Mouse (Mus musculus): ENCODE results near the gene Fbxl4.
"Not testable (repeated sequence)": the region's sequence is repeated elsewhere in the genome, so short reads cannot be mapped to it uniquely, and the experiment has no call there.

The Fbxl4 gene

GRCm38 (mm10) chr4:22357266-22357930 lies at the start of gene Fbxl4:
Fbxl4 (plus strand) TSS chr4:22357543.
- peak; percentile 36 for DNase-seq (ENCODE audit: low read depth)

GRCm38 (mm10) chr4:22314564-22314963 lies 42.8 kb upstream of the Fbxl4 start:
- DNase-seq (ENCODE audit: low read depth), result no peak

GRCm38 (mm10) chr4:22342816-22343573 lies 14.3 kb upstream of the Fbxl4 start:
- DNase-seq (ENCODE audit: low read depth), result no peak

GRCm38 (mm10) chr4:22349086-22349485 lies 8.3 kb upstream of the Fbxl4 start:
- DNase-seq (ENCODE audit: low read depth), result not testable (repeated sequence)

GRCm38 (mm10) chr4:22357931-22358300 lies 573 bp downstream of the Fbxl4 start:
- peak; percentile 12 for DNase-seq (ENCODE audit: low read depth)

- DNase-seq (ENCODE audit: low read depth), result no peak
These were observed 1.1 kb downstream of the Fbxl4 start for GRCm38 (mm10) chr4:22358487-22358886.

GRCm38 (mm10) chr4:22367368-22367767 lies 10.0 kb downstream of the Fbxl4 start:
- DNase-seq (ENCODE audit: low read depth), result no peak

- no peak for DNase-seq (ENCODE audit: low read depth)
These were observed 21.2 kb downstream of the Fbxl4 start for GRCm38 (mm10) chr4:22378516-22378915.

GRCm38 (mm10) chr4:22380646-22381045 lies 23.3 kb downstream of the Fbxl4 start:
- DNase-seq (ENCODE audit: low read depth), result no peak

GRCm38 (mm10) chr4:22383528-22384265 lies 26.4 kb downstream of the Fbxl4 start:
- no peak for DNase-seq (ENCODE audit: low read depth)

GRCm38 (mm10) chr4:22390045-22390444 lies 32.7 kb downstream of the Fbxl4 start:
- no peak for DNase-seq (ENCODE audit: low read depth)

GRCm38 (mm10) chr4:22392777-22393473 lies 35.6 kb downstream of the Fbxl4 start:
- DNase-seq (ENCODE audit: low read depth), result no peak

- DNase-seq (ENCODE audit: low read depth), result no peak
These were observed 38.1 kb downstream of the Fbxl4 start for GRCm38 (mm10) chr4:22395404-22395803.

GRCm38 (mm10) chr4:22396484-22397000 lies 39.2 kb downstream of the Fbxl4 start:
- no peak for DNase-seq (ENCODE audit: low read depth)

GRCm38 (mm10) chr4:22397003-22397402 lies 39.7 kb downstream of the Fbxl4 start:
- DNase-seq (ENCODE audit: low read depth), result no peak

- no peak for DNase-seq (ENCODE audit: low read depth)
These were observed 44.7 kb downstream of the Fbxl4 start for GRCm38 (mm10) chr4:22402032-22402431.

GRCm38 (mm10) chr4:22402930-22403329 lies 45.6 kb downstream of the Fbxl4 start:
- no peak for DNase-seq (ENCODE audit: low read depth)

GRCm38 (mm10) chr4:22420627-22421026 lies 63.3 kb downstream of the Fbxl4 start:
- DNase-seq (ENCODE audit: low read depth), result peak; percentile 56

GRCm38 (mm10) chr4:22422400-22422799 lies 65.1 kb downstream of the Fbxl4 start:
- DNase-seq (ENCODE audit: low read depth), result no peak

- no peak for DNase-seq (ENCODE audit: low read depth)
These were observed 70.8 kb downstream of the Fbxl4 start for GRCm38 (mm10) chr4:22428150-22428549.

GRCm38 (mm10) chr4:22469575-22469974 lies 112.2 kb downstream of the Fbxl4 start:
- no peak for DNase-seq (ENCODE audit: low read depth)

Data from fibroblast of lung, adult 2 months (primary cell).